In the genomic region with DNA sequence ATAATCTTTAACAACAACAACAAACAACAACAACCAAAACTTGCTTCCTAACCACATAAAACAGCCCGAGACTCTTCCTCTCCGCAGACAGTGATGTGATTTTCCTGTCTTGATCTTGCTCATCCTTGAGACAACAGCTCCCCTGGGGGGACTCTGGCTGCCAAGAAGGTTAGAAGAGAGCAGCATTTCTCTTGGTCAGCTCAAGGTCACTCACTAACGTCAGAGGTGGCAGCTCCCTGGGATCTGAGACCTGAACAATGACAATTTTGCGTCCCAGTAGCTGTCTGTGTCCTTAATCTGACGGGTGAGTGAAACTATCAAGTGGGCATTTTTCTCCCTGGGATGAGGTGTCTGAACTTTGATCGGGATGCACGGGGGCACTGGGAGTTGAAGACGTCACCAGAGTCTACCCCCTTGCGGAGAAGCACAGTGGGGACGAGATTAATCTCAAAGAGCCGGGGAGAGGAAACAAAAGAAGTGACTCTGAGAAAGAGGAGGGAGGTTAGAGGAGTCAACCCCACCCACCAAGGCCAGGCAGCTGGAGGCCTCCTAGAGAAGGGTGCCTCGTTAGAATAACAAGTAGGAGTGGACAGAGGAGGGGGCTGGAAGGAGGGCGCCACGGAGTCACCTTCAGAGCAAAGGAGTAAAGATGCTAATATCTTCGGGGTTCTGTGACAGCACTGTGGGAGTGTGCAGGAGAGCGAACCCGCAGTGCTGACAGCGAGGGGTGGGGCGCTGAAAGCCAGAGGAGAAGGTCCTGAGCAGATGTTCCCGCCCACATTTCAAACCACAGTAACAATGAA, we compare ENCODE assay signal across 8 mouse cellular contexts.
A peak's percentile ranks its signal among the peaks of the same experiment; 100 is the strongest.
DNase-seq lines count a peak whose midpoint lies in the region; ATAC-seq and TF ChIP-seq lines count a peak whose summit lies in the region.

No protein-coding gene starts in this region.

- peak overlapping the region; percentile 70 for H3K4me2 ChIP-seq in liver, embryonic 11.5 days
- H3K4me2 ChIP-seq in kidney, embryonic 15.5 days = peak overlapping the region; percentile 77

- no peak for TF ChIP-seq CTCF in brain, embryonic 14.5 days (IDR thresholded peaks at IDR 0.05; ENCODE audit: borderline replicate concordance, extremely low read depth, insufficient read depth, insufficient read length)

- H3K9me3 ChIP-seq in liver, embryonic 11.5 days (ENCODE audit: control insufficient read depth, low read length) = no peaks in the 10 kb centered on the region
- H3K9me3 ChIP-seq in kidney, embryonic 15.5 days (replicated peaks) = no peaks in the 10 kb centered on the region

- no peak for TF ChIP-seq POLR2A in brain, embryonic 14.5 days (IDR thresholded peaks at IDR 0.05; ENCODE audit: borderline replicate concordance, extremely low read depth, insufficient read depth, insufficient read length, poor library complexity, severe bottlenecking)

- no peak overlapping the region for H3K27ac ChIP-seq in liver, embryonic 11.5 days (ENCODE audit: low read depth, low read length)
- no peak overlapping the region for H3K27ac ChIP-seq in kidney, embryonic 15.5 days

- H3K36me3 ChIP-seq in liver, embryonic 11.5 days (ENCODE audit: control insufficient read depth, insufficient read depth, low read length) = no peaks in the 10 kb centered on the region
- H3K36me3 ChIP-seq in kidney, embryonic 15.5 days = no peaks in the 10 kb centered on the region

- H3K4me3 ChIP-seq in liver, embryonic 11.5 days (ENCODE audit: low read depth, low read length) = peak overlapping the region; percentile 26
- peak overlapping the region; percentile 41 for H3K4me3 ChIP-seq in kidney, embryonic 15.5 days (replicated peaks)

- H3K4me1 ChIP-seq in liver, embryonic 11.5 days (replicated peaks; ENCODE audit: control insufficient read depth, insufficient read depth, low read length) = peaks cover 5% of the 10 kb centered on the region; the same call in 1 of the 2 replicates
- peaks cover 15% of the 10 kb centered on the region; the same call in 1 of the 2 replicates for H3K4me1 ChIP-seq in kidney, embryonic 15.5 days

- no peak for DNase-seq in liver, embryonic 11.5 days (ENCODE audit: low spot score)
- DNase-seq in liver = no peak
- peak; percentile 61 for DNase-seq in brain, embryonic 14.5 days (ENCODE audit: low read depth)
- peak; percentile 30 for DNase-seq in thymus, postnatal 4 days
- no peak for DNase-seq in right cerebral cortex, adult 2 months (ENCODE audit: low spot score in 2 of 2)

- 3% methylated on average over 20 of the region's 20 CpGs for WGBS in liver, embryonic 11.5 days
- 1% methylated on average over 20 of the region's 20 CpGs for WGBS in kidney, embryonic 15.5 days

- H3K9ac ChIP-seq in liver, embryonic 11.5 days (ENCODE audit: low read depth, low read length) = no peak overlapping the region
- peak overlapping the region; percentile 5; the same call in 1 of the 2 replicates for H3K9ac ChIP-seq in kidney, embryonic 15.5 days

- H3K27me3 ChIP-seq in liver, embryonic 11.5 days (replicated peaks; ENCODE audit: control insufficient read depth, insufficient read depth, low read length) = peaks cover 3% of the 10 kb centered on the region
- peaks cover 6% of the 10 kb centered on the region; the same call in 1 of the 2 replicates for H3K27me3 ChIP-seq in kidney, embryonic 15.5 days

- peak; percentile 39 for ATAC-seq in liver, embryonic 11.5 days (replicated peaks; ENCODE audit: low FRiP score)
- ATAC-seq in granulocyte monocyte progenitor cell, adult 5-6 weeks (replicated peaks; ENCODE audit: poor library complexity, severe bottlenecking) = peak; percentile 11
- peak; percentile 61 for ATAC-seq in kidney, embryonic 15.5 days (replicated peaks; ENCODE audit: low FRiP score)
- ATAC-seq in megakaryocyte-erythroid progenitor cell, adult 5-6 weeks (replicated peaks; ENCODE audit: low FRiP score, low TSS enrichment, poor library complexity, severe bottlenecking) = peak; percentile 51

Comparison
In these comparisons a context has a peak if more than half of its experiments do, and no peak if none do; other contexts are left out.
1. ATAC-seq: peak in every context shown above with its lines; median percentile 61 in kidney, embryonic 15.5 days; 51 in megakaryocyte-erythroid progenitor cell, adult 5-6 weeks; 39 in liver, embryonic 11.5 days; 11 in granulocyte monocyte progenitor cell, adult 5-6 weeks.
2. DNase-seq: peak in brain, embryonic 14.5 days (single experiment) and thymus, postnatal 4 days (single experiment); none in liver, embryonic 11.5 days (single experiment), liver (single experiment) and right cerebral cortex, adult 2 months (0 of 2).